Mouse (Mus musculus): ENCODE data around the gene Rab20. TPM values are rescaled to one million over a fixed set of nuclear protein-coding genes. Genes with fewer than 3 reads are reported as not detected.

The Rab20 gene
- total and polyA plus RNA-seq, 2 experiments: 15.9 to 21.2 TPM

GRCm38 (mm10) chr8:11487229-11487628, 8.7 kb upstream of the Rab20 start:
- TF ChIP-seq POLR2A (IDR thresholded peaks at IDR 0.05; ENCODE audit: extremely low read depth, insufficient read depth, low read length) (no peak), CTCF (IDR thresholded peaks at IDR 0.05; ENCODE audit: low read depth, low read length) (no peak)
- Histone ChIP-seq H3K4me1 (ENCODE audit: control insufficient read depth, insufficient read depth, low read length) (0 out of 2 replicates have a peak, but pooled peaks cover 1% of the 10 kb centered on the region), H3K27ac (replicated peaks; ENCODE audit: insufficient read depth, low read depth, low read length) (no peak overlapping the region), H3K79me2 (ENCODE audit: control insufficient read depth, insufficient read depth, low read length) (no peaks in the 10 kb centered on the region), H3K27me3 (ENCODE audit: control insufficient read depth, insufficient read depth, low read length) (no peaks in the 10 kb centered on the region), H3K4me3 (ENCODE audit: insufficient read depth, low read depth, low read length) (no peak overlapping the region), H3K36me3 (ENCODE audit: control insufficient read depth, insufficient read depth, low read length) (no peaks in the 10 kb centered on the region), H3K9ac (ENCODE audit: low read depth, low read length) (no peak overlapping the region)
- DNase-seq (ENCODE audit: extremely low read depth, low read depth, low spot score): no peak
- 62% methylated on average over 4 of the region's 4 CpGs for WGBS

- Histone ChIP-seq H3K79me2 (ENCODE audit: control insufficient read depth, insufficient read depth, low read length) (no peaks in the 10 kb centered on the region), H3K4me3 (ENCODE audit: insufficient read depth, low read depth, low read length) (no peak overlapping the region), H3K36me3 (ENCODE audit: control insufficient read depth, insufficient read depth, low read length) (no peaks in the 10 kb centered on the region), H3K27me3 (ENCODE audit: control insufficient read depth, insufficient read depth, low read length) (no peaks in the 10 kb centered on the region), H3K9ac (ENCODE audit: low read depth, low read length) (no peak overlapping the region), H3K27ac (replicated peaks; ENCODE audit: insufficient read depth, low read depth, low read length) (no peak overlapping the region), H3K4me1 (ENCODE audit: control insufficient read depth, insufficient read depth, low read length) (peaks cover 7% of the 10 kb centered on the region)
- no peak for TF ChIP-seq POLR2A (IDR thresholded peaks at IDR 0.05; ENCODE audit: extremely low read depth, insufficient read depth, low read length)
- TF ChIP-seq CTCF (IDR thresholded peaks at IDR 0.05; ENCODE audit: low read depth, low read length): peak; percentile 87
- peak; percentile 43 for DNase-seq (ENCODE audit: extremely low read depth, low read depth, low spot score)
- WGBS: 5% methylated on average over 7 of the region's 7 CpGs
Observed at GRCm38 (mm10) chr8:11486142-11486541, 7.6 kb upstream of the Rab20 start.

GRCm38 (mm10) chr8:11482537-11482936, 4.0 kb upstream of the Rab20 start:
- H3K4me3 ChIP-seq (ENCODE audit: insufficient read depth, low read depth, low read length): no peak overlapping the region
- H3K27ac ChIP-seq (replicated peaks; ENCODE audit: insufficient read depth, low read depth, low read length): no peak overlapping the region
- no peak for DNase-seq (ENCODE audit: extremely low read depth, low read depth, low spot score)
- no peak for TF ChIP-seq POLR2A (IDR thresholded peaks at IDR 0.05; ENCODE audit: extremely low read depth, insufficient read depth, low read length)
- TF ChIP-seq CTCF (IDR thresholded peaks at IDR 0.05; ENCODE audit: low read depth, low read length): no peak
- no peaks in the 10 kb centered on the region for H3K27me3 ChIP-seq (ENCODE audit: control insufficient read depth, insufficient read depth, low read length)
- H3K9ac ChIP-seq (ENCODE audit: low read depth, low read length): no peak overlapping the region
- H3K79me2 ChIP-seq (ENCODE audit: control insufficient read depth, insufficient read depth, low read length): 0 out of 2 replicates have a peak, but pooled peaks cover 3% of the 10 kb centered on the region
- H3K36me3 ChIP-seq (ENCODE audit: control insufficient read depth, insufficient read depth, low read length): no peaks in the 10 kb centered on the region
- WGBS: 66% methylated on average over 3 of the region's 3 CpGs
- H3K4me1 ChIP-seq (ENCODE audit: control insufficient read depth, insufficient read depth, low read length): peaks cover 7% of the 10 kb centered on the region

- H3K4me1 ChIP-seq (ENCODE audit: control insufficient read depth, insufficient read depth, low read length): peaks cover 10% of the 10 kb centered on the region
- no peak overlapping the region for H3K4me3 ChIP-seq (ENCODE audit: insufficient read depth, low read depth, low read length)
- WGBS: 20% methylated on average over 3 of the region's 3 CpGs
- H3K9ac ChIP-seq (ENCODE audit: low read depth, low read length): no peak overlapping the region
- H3K36me3 ChIP-seq (ENCODE audit: control insufficient read depth, insufficient read depth, low read length): no peaks in the 10 kb centered on the region
- H3K27me3 ChIP-seq (ENCODE audit: control insufficient read depth, insufficient read depth, low read length): no peaks in the 10 kb centered on the region
- TF ChIP-seq POLR2A (IDR thresholded peaks at IDR 0.05; ENCODE audit: extremely low read depth, insufficient read depth, low read length) (no peak), CTCF (IDR thresholded peaks at IDR 0.05; ENCODE audit: low read depth, low read length) (no peak)
- peak; percentile 63 for DNase-seq (ENCODE audit: extremely low read depth, low read depth, low spot score)
- 0 out of 2 replicates have a peak, but pooled peaks cover 3% of the 10 kb centered on the region for H3K79me2 ChIP-seq (ENCODE audit: control insufficient read depth, insufficient read depth, low read length)
- H3K27ac ChIP-seq (replicated peaks; ENCODE audit: insufficient read depth, low read depth, low read length): no peak overlapping the region
Observed at GRCm38 (mm10) chr8:11481876-11482275, 3.4 kb upstream of the Rab20 start.

- Histone ChIP-seq H3K27me3 (ENCODE audit: control insufficient read depth, insufficient read depth, low read length) (no peaks in the 10 kb centered on the region), H3K79me2 (ENCODE audit: control insufficient read depth, insufficient read depth, low read length) (peaks cover 20% of the 10 kb centered on the region), H3K4me1 (ENCODE audit: control insufficient read depth, insufficient read depth, low read length) (peaks cover 19% of the 10 kb centered on the region), H3K4me3 (ENCODE audit: insufficient read depth, low read depth, low read length) (no peak overlapping the region), H3K27ac (replicated peaks; ENCODE audit: insufficient read depth, low read depth, low read length) (no peak overlapping the region), H3K36me3 (ENCODE audit: control insufficient read depth, insufficient read depth, low read length) (no peaks in the 10 kb centered on the region), H3K9ac (ENCODE audit: low read depth, low read length) (no peak overlapping the region)
- TF ChIP-seq POLR2A (IDR thresholded peaks at IDR 0.05; ENCODE audit: extremely low read depth, insufficient read depth, low read length): no peak
- TF ChIP-seq CTCF (IDR thresholded peaks at IDR 0.05; ENCODE audit: low read depth, low read length): no peak
- DNase-seq (ENCODE audit: extremely low read depth, low read depth, low spot score): no peak
- WGBS: 82% methylated on average over 14 of the region's 14 CpGs
Observed at GRCm38 (mm10) chr8:11479591-11479990, 1.1 kb upstream of the Rab20 start.

GRCm38 (mm10) chr8:11478807-11479527, 457 bp upstream of the Rab20 start:
- peaks cover 21% of the 10 kb centered on the region for H3K4me1 ChIP-seq (ENCODE audit: control insufficient read depth, insufficient read depth, low read length)
- H3K4me3 ChIP-seq (ENCODE audit: insufficient read depth, low read depth, low read length): peak overlapping the region; percentile 79
- peaks cover 23% of the 10 kb centered on the region for H3K79me2 ChIP-seq (ENCODE audit: control insufficient read depth, insufficient read depth, low read length)
- no peaks in the 10 kb centered on the region for H3K27me3 ChIP-seq (ENCODE audit: control insufficient read depth, insufficient read depth, low read length)
- no peaks in the 10 kb centered on the region for H3K36me3 ChIP-seq (ENCODE audit: control insufficient read depth, insufficient read depth, low read length)
- no peak for TF ChIP-seq POLR2A (IDR thresholded peaks at IDR 0.05; ENCODE audit: extremely low read depth, insufficient read depth, low read length)
- TF ChIP-seq CTCF (IDR thresholded peaks at IDR 0.05; ENCODE audit: low read depth, low read length): no peak
- H3K27ac ChIP-seq (replicated peaks; ENCODE audit: insufficient read depth, low read depth, low read length): peak overlapping the region; percentile 32
- 11% methylated on average over 23 of the region's 23 CpGs for WGBS
- peak overlapping the region; percentile 69 for H3K9ac ChIP-seq (ENCODE audit: low read depth, low read length)
- peak; percentile 52 for DNase-seq (ENCODE audit: extremely low read depth, low read depth, low spot score)

All from liver, adult 2 months (tissue).